Mouse (Mus musculus) forebrain, embryonic 13.5 days (tissue): ENCODE data around the gene Ncoa5. TPM values are rescaled to one million over a fixed set of nuclear protein-coding genes. Genes with fewer than 3 reads are reported as not detected.
A peak's percentile ranks its signal among the peaks of the same experiment; 100 is the strongest.

Source experiments
- ATAC-seq: fragments of 200-750 bp; cut with Nextera tagmentation; 2 replicates; pipeline ENCODE4 v1.8.0; 2017
- H3K27ac ChIP-seq: fragments of 300-500 bp; sonication (generic); 2 replicates; pipeline ENCODE4 v1.5.1; 2015; ENCODE audit warnings: inconsistent platforms, mild to moderate bottlenecking, moderate library complexity
- H3K27me3 ChIP-seq: fragments of 300-500 bp; sonication (generic); 2 replicates; pipeline ENCODE4 v1.6.1; 2015; ENCODE audit warnings: mild to moderate bottlenecking, inconsistent platforms
- H3K36me3 ChIP-seq: fragments of 300-500 bp; sonication (generic); 2 replicates; pipeline ENCODE4 v1.6.1; 2015; ENCODE audit warnings: mild to moderate bottlenecking, inconsistent platforms; ENCODE audit not compliant: poor library complexity, severe bottlenecking
- H3K4me1 ChIP-seq: fragments of 300-500 bp; sonication (generic); 2 replicates; pipeline ENCODE4 v1.6.1; 2015; ENCODE audit warnings: inconsistent platforms
- H3K4me2 ChIP-seq: fragments of 300-500 bp; sonication (generic); 2 replicates; pipeline ENCODE4 v1.6.1; 2015; ENCODE audit warnings: inconsistent platforms, mild to moderate bottlenecking, moderate library complexity
- H3K4me3 ChIP-seq: fragments of 300-500 bp; sonication (generic); 2 replicates; pipeline ENCODE4 v1.5.1; 2015; ENCODE audit warnings: mild to moderate bottlenecking, inconsistent platforms
- H3K9ac ChIP-seq: fragments of 300-500 bp; sonication (generic); 2 replicates; pipeline ENCODE4 v1.6.1; 2015; ENCODE audit warnings: mild to moderate bottlenecking, inconsistent platforms
- H3K9me3 ChIP-seq: fragments of 300-500 bp; sonication (generic); replicated peaks from 2 replicates; pipeline ENCODE4 v1.6.1; 2016; ENCODE audit warnings: inconsistent platforms
- WGBS: fragments of 180-500 bp; shearing (Covaris S2); methylation state at CpG from one replicate; pipeline ENCODE4 v1.1.7; 2015; 5-methylcytosine and 5-hydroxymethylcytosine counted together
- polyA plus RNA-seq: library from polyadenylated mRNA; unstranded; fragments of >200 nt; fragmentation: Nextera tagmentation; extraction: Ambion mirVana; gene quantifications from 2 replicates; pipeline ENCODE4 v1.2.1, GENCODE M21; 2015

Gene Ncoa5
- polyA plus RNA-seq, 1 experiment from 2014 or later = 131 TPM

- Histone ChIP-seq H3K9ac (no peak overlapping the region), H3K4me3 (no peak overlapping the region), H3K27me3 (no peaks in the 10 kb centered on the region), H3K9me3 (no peaks in the 10 kb centered on the region), H3K36me3 (no peaks in the 10 kb centered on the region), H3K4me2 (no peak overlapping the region), H3K27ac (no peak overlapping the region), H3K4me1 (peaks cover 15% of the 10 kb centered on the region)
- no peak for ATAC-seq
- 86% methylated on average over 5 of the region's 5 CpGs for WGBS
Observed at GRCm38 (mm10) chr2:165042126-165042525, 7.5 kb upstream of the Ncoa5 start.

GRCm38 (mm10) chr2:165037415-165037814 is 2.7 kb upstream of the Ncoa5 start:
- Histone ChIP-seq H3K4me2 (no peak overlapping the region), H3K4me3 (no peak overlapping the region), H3K27me3 (no peaks in the 10 kb centered on the region), H3K9me3 (no peaks in the 10 kb centered on the region), H3K27ac (no peak overlapping the region), H3K4me1 (peaks cover 22% of the 10 kb centered on the region), H3K9ac (no peak overlapping the region), H3K36me3 (no peaks in the 10 kb centered on the region)
- 72% methylated on average over 4 of the region's 4 CpGs for WGBS
- no peak for ATAC-seq

GRCm38 (mm10) chr2:165035058-165035431 is 378 bp upstream of the Ncoa5 start:
- peak overlapping the region; percentile 96 for H3K4me3 ChIP-seq
- H3K4me1 ChIP-seq = peaks cover 38% of the 10 kb centered on the region
- ATAC-seq = no peak
- H3K36me3 ChIP-seq = no peaks in the 10 kb centered on the region
- no peaks in the 10 kb centered on the region for H3K9me3 ChIP-seq
- H3K4me2 ChIP-seq = peak overlapping the region; percentile 47
- H3K9ac ChIP-seq = 0 out of 2 replicates have a peak overlapping the region, but pooled peaks have one; percentile 30
- peak overlapping the region; percentile 90 for H3K27ac ChIP-seq
- no peaks in the 10 kb centered on the region for H3K27me3 ChIP-seq
- 15% methylated on average over 5 of the region's 5 CpGs for WGBS

GRCm38 (mm10) chr2:165033306-165033705 is 1.4 kb downstream of the Ncoa5 start:
- peak overlapping the region; percentile 99 for H3K9ac ChIP-seq
- no peak for ATAC-seq
- H3K27ac ChIP-seq = no peak overlapping the region
- H3K4me3 ChIP-seq = peak overlapping the region; percentile 96
- H3K4me1 ChIP-seq = peaks cover 38% of the 10 kb centered on the region
- H3K9me3 ChIP-seq = no peaks in the 10 kb centered on the region
- H3K36me3 ChIP-seq = peaks cover 7% of the 10 kb centered on the region; the same call in 1 of the 2 replicates
- peak overlapping the region; percentile 81 for H3K4me2 ChIP-seq
- no peaks in the 10 kb centered on the region for H3K27me3 ChIP-seq
- 56% methylated on average over 6 of the region's 6 CpGs for WGBS

GRCm38 (mm10) chr2:165032533-165032932 is 2.1 kb downstream of the Ncoa5 start:
- no peaks in the 10 kb centered on the region for H3K9me3 ChIP-seq
- H3K4me2 ChIP-seq = peak overlapping the region; percentile 81
- H3K9ac ChIP-seq = peak overlapping the region; percentile 99; the same call in 1 of the 2 replicates
- no peak for ATAC-seq
- 53% methylated on average over 3 of the region's 3 CpGs for WGBS
- H3K27ac ChIP-seq = no peak overlapping the region
- peaks cover 7% of the 10 kb centered on the region; the same call in 1 of the 2 replicates for H3K36me3 ChIP-seq
- H3K4me3 ChIP-seq = peak overlapping the region; percentile 96
- H3K27me3 ChIP-seq = no peaks in the 10 kb centered on the region
- H3K4me1 ChIP-seq = peaks cover 38% of the 10 kb centered on the region

GRCm38 (mm10) chr2:165027163-165027562 is 7.5 kb downstream of the Ncoa5 start:
- Histone ChIP-seq H3K27me3 (no peaks in the 10 kb centered on the region), H3K9me3 (no peaks in the 10 kb centered on the region), H3K9ac (no peak overlapping the region), H3K27ac (no peak overlapping the region), H3K4me3 (no peak overlapping the region), H3K4me2 (no peak overlapping the region), H3K4me1 (peaks cover 14% of the 10 kb centered on the region), H3K36me3 (peaks cover 15% of the 10 kb centered on the region)
- 87% methylated on average over 1 of the region's 1 CpGs for WGBS
- ATAC-seq = no peak

GRCm38 (mm10) chr2:165020490-165020889 is 14.2 kb downstream of the Ncoa5 start:
- peaks cover 43% of the 10 kb centered on the region for H3K36me3 ChIP-seq
- H3K4me2 ChIP-seq = no peak overlapping the region
- ATAC-seq = no peak
- no peak overlapping the region for H3K4me3 ChIP-seq
- H3K27ac ChIP-seq = no peak overlapping the region
- H3K27me3 ChIP-seq = no peaks in the 10 kb centered on the region
- H3K9ac ChIP-seq = no peak overlapping the region
- H3K9me3 ChIP-seq = no peaks in the 10 kb centered on the region
- 75% methylated on average over 3 of the region's 3 CpGs for WGBS
- H3K4me1 ChIP-seq = no peaks in the 10 kb centered on the region; the same call in 1 of the 2 replicates

- no peak for ATAC-seq
- Histone ChIP-seq H3K9ac (no peak overlapping the region), H3K27me3 (no peaks in the 10 kb centered on the region), H3K4me1 (no peaks in the 10 kb centered on the region), H3K4me2 (no peak overlapping the region), H3K9me3 (no peaks in the 10 kb centered on the region), H3K4me3 (no peak overlapping the region), H3K27ac (no peak overlapping the region), H3K36me3 (peaks cover 58% of the 10 kb centered on the region)
- 94% methylated on average over 5 of the region's 5 CpGs for WGBS
Observed at GRCm38 (mm10) chr2:165014935-165015334, 19.7 kb downstream of the Ncoa5 start.

GRCm38 (mm10) chr2:165010351-165010750 is 24.3 kb downstream of the Ncoa5 start:
- no peak overlapping the region for H3K27ac ChIP-seq
- no peaks in the 10 kb centered on the region for H3K4me1 ChIP-seq
- no peak overlapping the region for H3K9ac ChIP-seq
- 94% methylated on average over 10 of the region's 10 CpGs for WGBS
- no peaks in the 10 kb centered on the region for H3K9me3 ChIP-seq
- H3K4me3 ChIP-seq = no peak overlapping the region
- peaks cover 81% of the 10 kb centered on the region for H3K36me3 ChIP-seq
- H3K27me3 ChIP-seq = no peaks in the 10 kb centered on the region
- ATAC-seq = no peak
- no peak overlapping the region for H3K4me2 ChIP-seq

GRCm38 (mm10) chr2:165009581-165009980 is 25.1 kb downstream of the Ncoa5 start:
- Histone ChIP-seq H3K4me1 (no peaks in the 10 kb centered on the region), H3K27me3 (no peaks in the 10 kb centered on the region), H3K9ac (no peak overlapping the region), H3K4me2 (no peak overlapping the region), H3K27ac (no peak overlapping the region), H3K4me3 (no peak overlapping the region), H3K9me3 (no peaks in the 10 kb centered on the region), H3K36me3 (peaks cover 89% of the 10 kb centered on the region)
- 96% methylated on average over 2 of the region's 2 CpGs for WGBS
- no peak for ATAC-seq

GRCm38 (mm10) chr2:165009161-165009560 is 25.5 kb downstream of the Ncoa5 start:
- no peak overlapping the region for H3K27ac ChIP-seq
- WGBS = 94% methylated on average over 14 of the region's 14 CpGs
- no peak overlapping the region for H3K4me2 ChIP-seq
- H3K4me3 ChIP-seq = no peak overlapping the region
- ATAC-seq = no peak
- no peak overlapping the region for H3K9ac ChIP-seq
- peaks cover 93% of the 10 kb centered on the region for H3K36me3 ChIP-seq
- no peaks in the 10 kb centered on the region for H3K9me3 ChIP-seq
- H3K4me1 ChIP-seq = no peaks in the 10 kb centered on the region
- H3K27me3 ChIP-seq = no peaks in the 10 kb centered on the region

- H3K4me1 ChIP-seq = no peaks in the 10 kb centered on the region
- 95% methylated on average over 1 of the region's 1 CpGs for WGBS
Observed at GRCm38 (mm10) chr2:165007986-165008385, 26.7 kb downstream of the Ncoa5 start.

GRCm38 (mm10) chr2:165006813-165007212 is 27.9 kb downstream of the Ncoa5 start:
- H3K9ac ChIP-seq = no peak overlapping the region
- no peak overlapping the region for H3K4me2 ChIP-seq
- H3K27me3 ChIP-seq = no peaks in the 10 kb centered on the region
- WGBS = 96% methylated on average over 4 of the region's 4 CpGs
- no peaks in the 10 kb centered on the region for H3K4me1 ChIP-seq
- H3K9me3 ChIP-seq = no peaks in the 10 kb centered on the region
- no peak for ATAC-seq
- H3K4me3 ChIP-seq = no peak overlapping the region
- no peak overlapping the region for H3K27ac ChIP-seq
- peaks cover 100% of the 10 kb centered on the region for H3K36me3 ChIP-seq

More at GRCm38 (mm10) chr2:165007986-165008385, 26.7 kb downstream of the Ncoa5 start:
- H3K4me2 ChIP-seq = no peak overlapping the region
- no peak for ATAC-seq
- no peak overlapping the region for H3K9ac ChIP-seq
- H3K27me3 ChIP-seq = no peaks in the 10 kb centered on the region
- H3K9me3 ChIP-seq = no peaks in the 10 kb centered on the region
- peaks cover 100% of the 10 kb centered on the region for H3K36me3 ChIP-seq
- H3K27ac ChIP-seq = no peak overlapping the region
- no peak overlapping the region for H3K4me3 ChIP-seq
